Mouse (Mus musculus) frontal cortex, adult (tissue): ENCODE data around the gene Prss45.

Experiments
- ATAC-seq: cut with Nextera tagmentation; 2 replicates; pipeline ENCODE4 v1.9.2; 2017; ENCODE audit warnings: mild to moderate bottlenecking, moderate library complexity, mixed read lengths; ENCODE audit not compliant: low TSS enrichment

Prss45 gene

GRCm38 (mm10) chr9:110857781-110858472, 23.5 kb downstream of the Prss45 start, which contains the start of gene Prss50:
Gene Prss50 (plus strand): TSS chr9:110857967.
- ATAC-seq, result no peak

GRCm38 (mm10) chr9:110858523-110858922, 24.1 kb downstream of the Prss45 start:
- no peak for ATAC-seq

- no peak for ATAC-seq
Observed at GRCm38 (mm10) chr9:110858967-110859596, 24.7 kb downstream of the Prss45 start.

DNA sequence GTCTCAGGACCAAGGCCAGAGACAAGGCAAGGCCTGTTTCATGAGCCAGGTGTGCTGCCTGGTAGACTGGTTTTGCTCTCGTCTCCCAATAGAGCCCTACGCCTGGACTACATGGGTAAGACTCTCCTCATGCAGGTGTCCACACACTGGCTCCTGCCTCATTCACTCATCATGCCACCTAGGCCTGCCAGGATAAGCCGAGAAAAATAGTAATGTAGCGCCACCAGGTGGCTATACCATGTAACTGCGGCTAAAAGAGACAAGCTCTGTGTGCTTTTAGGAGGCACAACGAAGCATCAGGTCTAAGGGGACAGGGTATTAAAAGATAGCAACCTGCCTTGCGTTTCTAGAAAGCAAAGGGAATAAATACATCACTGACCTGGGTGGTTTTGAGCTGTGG, 36.6 kb downstream of the Prss45 start:
- peak; percentile 67 for ATAC-seq

GRCm38 (mm10) chr9:110873681-110874659, 39.6 kb downstream of the Prss45 start:
- ATAC-seq, result no peak

DNA sequence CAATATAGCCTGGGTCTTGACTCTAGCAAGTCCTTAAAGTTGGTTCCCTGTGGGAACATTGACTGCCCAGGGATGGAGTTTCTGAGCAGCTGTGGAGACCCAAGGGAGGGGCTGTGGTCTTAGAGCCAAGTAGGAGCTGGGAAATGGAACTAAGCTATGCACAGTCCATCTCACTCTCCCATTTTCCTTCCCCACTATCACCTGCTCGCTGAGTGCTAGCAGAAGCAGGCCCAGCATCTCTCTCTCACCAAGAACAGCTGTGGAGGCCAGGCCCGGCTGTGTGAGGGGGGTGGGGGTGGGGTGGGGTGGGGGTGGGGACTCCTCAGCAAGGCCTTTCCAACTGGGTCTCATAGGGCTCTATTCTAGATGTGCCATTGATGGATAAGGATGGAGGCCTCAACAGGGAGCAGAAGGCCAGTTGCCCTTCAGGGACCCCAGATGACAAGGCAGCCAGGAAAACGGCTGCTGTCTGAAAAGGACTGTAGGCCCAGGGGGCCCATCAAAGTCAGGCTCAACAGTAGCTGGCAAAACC, 40.3 kb downstream of the Prss45 start:
- no peak for ATAC-seq

GRCm38 (mm10) chr9:110875288-110875695, 40.9 kb downstream of the Prss45 start:
- ATAC-seq, result no peak

- no peak for ATAC-seq
Observed at GRCm38 (mm10) chr9:110877353-110877752, 43.0 kb downstream of the Prss45 start.

- no peak for ATAC-seq
Observed at GRCm38 (mm10) chr9:110877888-110878287, 43.5 kb downstream of the Prss45 start.

DNA sequence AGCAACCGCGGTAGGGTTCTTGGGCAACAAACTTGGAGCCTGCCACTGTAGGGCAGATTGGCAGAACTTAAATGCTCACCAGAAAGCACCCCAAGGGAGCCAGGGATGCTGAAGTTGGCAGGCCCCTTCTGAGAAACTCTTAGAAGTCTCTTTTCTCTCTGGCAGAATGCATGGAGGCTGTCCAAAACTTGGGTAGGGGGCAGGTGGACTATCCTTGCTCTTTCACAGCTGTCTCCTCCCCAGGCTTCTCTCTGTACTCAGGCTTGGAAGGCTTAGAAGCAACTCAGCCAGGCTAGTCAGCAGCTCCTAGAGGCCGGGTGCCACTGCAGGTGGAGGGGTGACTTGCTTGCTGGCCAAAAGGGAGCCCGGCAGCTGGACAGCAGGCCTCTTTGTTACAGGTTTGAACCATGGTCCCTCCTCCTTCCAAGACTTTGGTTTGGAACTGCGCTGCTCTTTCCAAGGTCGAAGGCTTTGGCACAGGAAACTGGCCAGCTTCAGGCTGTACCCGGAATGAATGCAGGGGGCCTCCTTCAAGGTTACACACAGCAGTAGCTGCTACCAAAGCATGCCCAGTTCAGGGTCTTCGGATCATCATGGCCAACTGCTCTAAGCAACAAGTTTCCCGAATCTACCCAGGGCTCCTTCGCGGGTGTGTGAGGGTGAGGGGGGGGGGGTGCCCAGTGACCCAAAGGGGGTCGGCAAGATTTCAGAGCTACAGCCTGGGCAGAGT, 45.0 kb downstream of the Prss45 start, which contains the start of gene Als2cl:
Als2cl (plus strand) TSS at position 680 of the 730 bp plus-strand sequence.
- 0 out of 2 replicates have a peak, but pooled peaks have one; percentile 39 for ATAC-seq

DNA sequence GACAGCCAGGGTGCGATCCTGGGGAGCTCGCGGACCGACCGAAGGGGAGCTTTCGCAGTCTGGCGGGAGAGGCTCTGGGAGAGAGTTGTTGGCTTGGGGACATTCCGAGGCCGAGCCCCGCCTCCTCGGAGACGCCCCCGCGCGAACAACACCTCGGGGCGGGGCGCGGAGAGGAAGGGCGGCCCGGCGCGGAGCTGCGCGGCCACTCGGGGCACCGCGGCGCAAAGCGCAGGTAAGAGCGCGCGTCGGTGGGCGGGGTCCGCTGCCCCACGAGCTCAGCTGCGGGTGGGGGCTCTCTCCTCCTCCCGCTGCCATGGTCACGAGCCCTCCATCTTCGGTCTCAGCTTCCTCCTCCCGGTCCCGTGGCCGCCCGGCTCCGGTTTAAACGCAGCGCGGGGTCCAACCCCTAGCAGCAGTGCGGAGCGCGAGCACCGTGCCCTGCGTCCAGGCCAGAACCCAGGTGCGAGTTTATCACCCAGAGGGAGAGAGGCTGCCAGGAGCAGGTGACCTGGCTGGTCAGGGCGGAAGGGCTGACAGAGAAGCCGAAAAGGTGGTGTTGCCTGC, 45.7 kb downstream of the Prss45 start, which contains the start of gene Tmie:
Tmie (minus strand) TSS at position 116 of the 564 bp plus-strand sequence.
- ATAC-seq, result 0 out of 2 replicates have a peak, but pooled peaks have one; percentile 29

DNA sequence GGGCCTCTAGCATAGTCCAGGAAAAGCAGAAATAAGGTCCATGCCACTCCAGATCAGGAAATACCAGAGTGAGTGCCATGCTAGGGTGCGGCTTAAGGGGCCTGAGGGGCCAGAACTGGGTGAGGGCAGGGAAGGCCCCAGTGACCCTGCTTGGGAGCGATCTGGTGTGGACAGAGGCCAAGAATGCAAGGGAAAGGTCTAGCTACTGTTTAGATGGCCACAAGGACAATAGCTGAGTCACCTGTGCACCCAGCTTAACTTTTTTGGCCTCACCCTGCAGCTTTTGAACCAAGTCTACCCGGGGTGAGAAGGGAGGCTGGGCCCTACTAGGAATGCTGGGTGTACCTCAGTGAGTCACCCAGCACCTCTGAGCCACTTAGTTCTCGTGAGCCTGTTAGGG, 46.4 kb downstream of the Prss45 start:
- no peak for ATAC-seq

- ATAC-seq, result no peak
Observed at GRCm38 (mm10) chr9:110881953-110882352, 47.6 kb downstream of the Prss45 start.

DNA sequence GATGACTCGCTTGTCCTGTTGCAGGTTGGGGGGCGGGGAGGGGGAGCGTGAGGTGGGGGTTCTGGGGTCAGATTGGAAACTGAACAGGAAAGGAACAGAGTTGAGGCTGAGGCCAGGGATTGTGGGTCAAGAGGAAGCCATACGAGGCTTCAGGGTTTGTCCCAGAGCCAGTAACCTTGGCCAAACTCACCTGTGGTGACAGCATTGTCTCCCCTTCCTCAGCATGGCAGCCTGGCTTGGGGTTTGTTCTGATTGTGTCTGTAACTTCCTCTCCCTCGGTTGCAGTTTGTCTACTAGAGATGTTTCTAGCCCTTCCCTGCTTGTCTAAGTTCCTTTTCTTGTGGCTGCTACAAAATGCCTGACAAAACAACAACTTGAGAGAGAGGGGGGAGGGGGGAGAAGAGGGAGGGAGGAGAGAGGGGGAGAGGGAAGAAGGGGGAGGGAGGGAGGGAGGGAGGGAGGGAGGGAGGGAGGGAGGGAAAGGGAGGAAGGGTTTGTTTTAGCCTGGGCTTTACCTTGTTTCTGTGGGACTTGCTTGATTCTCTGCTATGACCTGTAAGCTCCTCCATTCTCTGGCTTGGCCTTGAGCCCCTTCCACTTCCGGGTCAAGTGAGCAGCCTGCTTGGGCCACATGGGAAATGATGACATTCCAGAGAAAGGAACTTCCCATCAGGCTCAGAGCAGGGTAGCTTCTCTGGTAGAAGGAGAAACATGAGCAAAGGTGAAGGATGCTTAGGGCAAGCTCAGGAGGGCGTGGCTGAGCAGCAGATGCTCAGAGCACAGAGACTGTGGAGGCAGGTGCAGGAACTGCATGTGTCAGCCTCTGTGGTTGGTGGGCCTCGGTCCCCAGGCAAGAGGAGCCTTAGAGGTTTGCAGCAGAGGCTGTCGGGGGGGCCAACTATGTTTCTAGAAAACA, 53.3 kb downstream of the Prss45 start:
- no peak for ATAC-seq

GRCm38 (mm10) chr9:110888935-110889334, 54.5 kb downstream of the Prss45 start:
- no peak for ATAC-seq

GRCm38 (mm10) chr9:110890026-110890783, 55.8 kb downstream of the Prss45 start:
- no peak for ATAC-seq
